Mouse (Mus musculus) forebrain, embryonic 11.5 days (tissue): ENCODE results near the gene Fam213a. TPM values are rescaled to one million over a fixed set of nuclear protein-coding genes. Genes with fewer than 3 reads are reported as not detected.
A peak's percentile ranks its signal among the peaks of the same experiment; 100 is the strongest.

Experiments used
- ATAC-seq: fragments of 200-750 bp; cut with Nextera tagmentation; replicated peaks from 2 replicates; pipeline ENCODE4 v1.8.0; 2017; ENCODE audit warnings: moderate TSS enrichment; ENCODE audit not compliant: low FRiP score
- DNase-seq: peaks from one replicate; pipeline ENCODE4 v3.0.0-alpha.2; 2017; ENCODE audit warnings: low spot score
- H3K27ac ChIP-seq: fragments of 300-500 bp; sonication (generic); 2 replicates; pipeline ENCODE4 v1.5.1; 2014; ENCODE audit warnings: low read depth, low read length
- H3K27me3 ChIP-seq: fragments of 300-500 bp; sonication (generic); 2 replicates; pipeline ENCODE4 v1.6.1; 2014; ENCODE audit warnings: mild to moderate bottlenecking, low read length, mixed read lengths; ENCODE audit not compliant: control insufficient read depth, insufficient read depth
- H3K36me3 ChIP-seq: fragments of 300-500 bp; sonication (generic); 2 replicates; pipeline ENCODE4 v1.6.1; 2014; ENCODE audit warnings: mild to moderate bottlenecking, low read length, moderate library complexity, mixed read lengths; ENCODE audit not compliant: control insufficient read depth, insufficient read depth
- H3K4me1 ChIP-seq: fragments of 300-500 bp; sonication (generic); replicated peaks from 2 replicates; pipeline ENCODE4 v1.6.1; 2014; ENCODE audit warnings: low read length, mixed read lengths; ENCODE audit not compliant: control insufficient read depth, insufficient read depth
- H3K4me2 ChIP-seq: fragments of 300-500 bp; sonication (generic); 2 replicates; pipeline ENCODE4 v1.6.1; 2014; ENCODE audit warnings: low read depth, mild to moderate bottlenecking, low read length, moderate library complexity, mixed read lengths; ENCODE audit not compliant: severe bottlenecking
- H3K4me3 ChIP-seq: fragments of 300-500 bp; sonication (generic); 2 replicates; pipeline ENCODE4 v1.5.1; 2014; ENCODE audit warnings: low read depth, low read length
- H3K9ac ChIP-seq: fragments of 300-500 bp; sonication (generic); 2 replicates; pipeline ENCODE4 v1.6.1; 2014; ENCODE audit warnings: low read length
- H3K9me3 ChIP-seq: fragments of 300-500 bp; sonication (generic); 2 replicates; pipeline ENCODE4 v1.6.1; 2016; ENCODE audit warnings: low read length, mixed read lengths; ENCODE audit not compliant: control insufficient read depth
- WGBS: fragments of 180-500 bp; shearing (Covaris S2); extraction: QIAGEN DNeasy Blood & Tissue Kit; methylation state at CpG from one replicate; pipeline ENCODE4 v1.1.7; 2014; 5-methylcytosine and 5-hydroxymethylcytosine counted together
- polyA plus RNA-seq: library from polyadenylated mRNA; unstranded; fragments of >200 nt; fragmentation: Nextera tagmentation; extraction: Ambion mirVana; gene quantifications from 2 replicates; pipeline ENCODE4 v1.2.1, GENCODE M21; 2014

Gene Fam213a
- polyA plus RNA-seq, 1 experiment from 2014 or later, result 57.9 TPM

- H3K9ac ChIP-seq, result peak overlapping the region; percentile 65
- H3K4me2 ChIP-seq, result peak overlapping the region; percentile 42
- no peaks in the 10 kb centered on the region for H3K36me3 ChIP-seq
- peak overlapping the region; percentile 98 for H3K27ac ChIP-seq
- WGBS, result 2% methylated on average over 10 of the region's 10 CpGs
- no peaks in the 10 kb centered on the region for H3K9me3 ChIP-seq
- H3K4me3 ChIP-seq, result no peak overlapping the region
- peaks cover 42% of the 10 kb centered on the region for H3K4me1 ChIP-seq
- ATAC-seq (peak; percentile 37), DNase-seq (peak; percentile 78)
- H3K27me3 ChIP-seq, result no peaks in the 10 kb centered on the region
Observed at GRCm38 (mm10) chr14:40955596-40956251, 57.9 kb downstream of the Fam213a start.

- Histone ChIP-seq H3K9ac (peak overlapping the region; percentile 65; the same call in 1 of the 2 replicates), H3K4me3 (no peak overlapping the region), H3K4me2 (peak overlapping the region; percentile 42; the same call in 1 of the 2 replicates), H3K27ac (peak overlapping the region; percentile 98), H3K9me3 (no peaks in the 10 kb centered on the region), H3K27me3 (no peaks in the 10 kb centered on the region), H3K4me1 (peaks cover 44% of the 10 kb centered on the region), H3K36me3 (no peaks in the 10 kb centered on the region)
- ATAC-seq, result no peak
- DNase-seq, result no peak
- WGBS, result 63% methylated on average over 1 of the region's 1 CpGs
Observed at GRCm38 (mm10) chr14:40955146-40955545, 58.4 kb downstream of the Fam213a start.

- H3K4me2 ChIP-seq, result no peak overlapping the region
- ATAC-seq (no peak), DNase-seq (no peak)
- H3K36me3 ChIP-seq, result no peaks in the 10 kb centered on the region
- H3K4me3 ChIP-seq, result no peak overlapping the region
- no peaks in the 10 kb centered on the region for H3K27me3 ChIP-seq
- WGBS, result 82% methylated on average over 5 of the region's 5 CpGs
- peaks cover 35% of the 10 kb centered on the region for H3K4me1 ChIP-seq
- H3K27ac ChIP-seq, result no peak overlapping the region
- H3K9ac ChIP-seq, result no peak overlapping the region
- H3K9me3 ChIP-seq, result no peaks in the 10 kb centered on the region
Observed at GRCm38 (mm10) chr14:40953381-40953780, 60.2 kb downstream of the Fam213a start.

- ATAC-seq (no peak), DNase-seq (no peak)
- Histone ChIP-seq H3K27ac (no peak overlapping the region), H3K36me3 (no peaks in the 10 kb centered on the region), H3K27me3 (no peaks in the 10 kb centered on the region), H3K9ac (no peak overlapping the region), H3K9me3 (no peaks in the 10 kb centered on the region), H3K4me3 (no peak overlapping the region), H3K4me2 (no peak overlapping the region), H3K4me1 (peaks cover 30% of the 10 kb centered on the region)
- WGBS, result 73% methylated on average over 2 of the region's 2 CpGs
Observed at GRCm38 (mm10) chr14:40952715-40953114, 60.9 kb downstream of the Fam213a start.

- DNase-seq, result no peak
- ATAC-seq, result no peak
Observed at GRCm38 (mm10) chr14:40952301-40952700, 61.3 kb downstream of the Fam213a start.

GRCm38 (mm10) chr14:40949730-40950614 lies 63.6 kb downstream of the Fam213a start:
- Histone ChIP-seq H3K27ac (no peak overlapping the region), H3K4me1 (peaks cover 11% of the 10 kb centered on the region), H3K9me3 (no peaks in the 10 kb centered on the region), H3K27me3 (no peaks in the 10 kb centered on the region), H3K4me2 (no peak overlapping the region), H3K9ac (no peak overlapping the region), H3K4me3 (no peak overlapping the region), H3K36me3 (no peaks in the 10 kb centered on the region)
- no peak for ATAC-seq
- DNase-seq, result no peak
- 72% methylated on average over 7 of the region's 7 CpGs for WGBS

More at GRCm38 (mm10) chr14:40952301-40952700, 61.3 kb downstream of the Fam213a start:
- Histone ChIP-seq H3K4me2 (no peak overlapping the region), H3K9me3 (no peaks in the 10 kb centered on the region), H3K27ac (no peak overlapping the region), H3K27me3 (no peaks in the 10 kb centered on the region), H3K9ac (no peak overlapping the region), H3K36me3 (no peaks in the 10 kb centered on the region), H3K4me1 (peaks cover 30% of the 10 kb centered on the region), H3K4me3 (no peak overlapping the region)
- WGBS, result 85% methylated on average over 3 of the region's 3 CpGs

GRCm38 (mm10) chr14:40949047-40949446 lies 64.5 kb downstream of the Fam213a start:
- 36% methylated on average over 3 of the region's 3 CpGs for WGBS
- Histone ChIP-seq H3K4me1 (peaks cover 9% of the 10 kb centered on the region), H3K27me3 (no peaks in the 10 kb centered on the region), H3K4me3 (no peak overlapping the region), H3K9ac (no peak overlapping the region), H3K36me3 (no peaks in the 10 kb centered on the region), H3K27ac (peak overlapping the region; percentile 14; the same call in 1 of the 2 replicates), H3K4me2 (no peak overlapping the region), H3K9me3 (no peaks in the 10 kb centered on the region)
- peak; percentile 67 for ATAC-seq
- DNase-seq, result no peak

- H3K9me3 ChIP-seq, result no peaks in the 10 kb centered on the region
- H3K9ac ChIP-seq, result no peak overlapping the region
- no peaks in the 10 kb centered on the region for H3K27me3 ChIP-seq
- 92% methylated on average over 5 of the region's 5 CpGs for WGBS
- H3K4me1 ChIP-seq, result peaks cover 9% of the 10 kb centered on the region
- DNase-seq (no peak), ATAC-seq (no peak)
- no peak overlapping the region for H3K27ac ChIP-seq
- H3K4me2 ChIP-seq, result no peak overlapping the region
- H3K36me3 ChIP-seq, result no peaks in the 10 kb centered on the region
- H3K4me3 ChIP-seq, result no peak overlapping the region
Observed at GRCm38 (mm10) chr14:40948522-40948921, 65.1 kb downstream of the Fam213a start.
